Mouse (Mus musculus) left cerebral cortex, adult 18-20 months (tissue): Measurements from ENCODE around the gene Dalrd3. TPM values are rescaled to one million over a fixed set of nuclear protein-coding genes. Genes with fewer than 3 reads are reported as not detected.

Source experiments
- DNase-seq, 2 experiments: peaks; one replicate each; pipeline ENCODE4 v3.0.0; 2021 to 2022; ENCODE audit warnings: low spot score in 2 of 2, mixed read lengths in 1 of 2
- long read RNA-seq, 2 experiments: library from polyadenylated mRNA; stranded (forward); transcript quantifications; one replicate each; pipeline ENCODE4 v2.0.0; 2021
- total RNA-seq, 2 experiments: library from RNA; stranded (reverse); gene quantifications; 2 replicates each; pipeline ENCODE4 v1.2.3; 2021

Dalrd3 gene
- total RNA-seq, result 100 to 1,000 TPM in 1 of 2 experiments, 10 to 100 TPM in 1; 85.1 to 102 TPM
- long read RNA-seq, experiment 1, transcript Dalrd3-201 (12 exons, 1,746 nt), result major isoform, 36 of 105 reads
- long read RNA-seq, experiment 1, partial matches to known transcripts, result 14 of 105 reads
- long read RNA-seq, experiment 1, other reads (novel, unspliced or antisense), result 54 of 105 reads
- long read RNA-seq, experiment 2, transcript Dalrd3-201 (12 exons, 1,746 nt), result major isoform, 24 of 78 reads
- long read RNA-seq, experiment 2, partial matches to known transcripts, result 11 of 78 reads
- long read RNA-seq, experiment 2, other reads (novel, unspliced or antisense), result 43 of 78 reads

GRCm38 (mm10) chr9:108569381-108570206 lies at the start of gene Dalrd3:
Dalrd3 (plus strand) TSS chr9:108569886.
- DNase-seq, result peak; percentile 84 to 92

- no peak for DNase-seq
Measured at GRCm38 (mm10) chr9:108521604-108522003, 48.1 kb upstream of the Dalrd3 start.

- no peak for DNase-seq
Measured at GRCm38 (mm10) chr9:108523341-108523740, 46.3 kb upstream of the Dalrd3 start.

GRCm38 (mm10) chr9:108525400-108525799 lies 44.3 kb upstream of the Dalrd3 start:
- DNase-seq, result no peak

- no peak for DNase-seq
Measured at GRCm38 (mm10) chr9:108530954-108531353, 38.7 kb upstream of the Dalrd3 start.

GRCm38 (mm10) chr9:108531496-108531895 lies 38.2 kb upstream of the Dalrd3 start:
- no peak for DNase-seq

- DNase-seq, result no peak
Measured at GRCm38 (mm10) chr9:108540846-108541245, 28.8 kb upstream of the Dalrd3 start.

GRCm38 (mm10) chr9:108545986-108546385 lies 23.7 kb upstream of the Dalrd3 start:
- DNase-seq, result no peak

- no peak for DNase-seq
Measured at GRCm38 (mm10) chr9:108546875-108547274, 22.8 kb upstream of the Dalrd3 start.

GRCm38 (mm10) chr9:108559169-108559568 lies 10.5 kb upstream of the Dalrd3 start:
- no peak for DNase-seq

GRCm38 (mm10) chr9:108560227-108560841 lies 9.4 kb upstream of the Dalrd3 start, which contains the start of gene Impdh2:
Impdh2 (plus strand) TSS chr9:108560286.
- DNase-seq, result peak; percentile 89 to 92

GRCm38 (mm10) chr9:108563671-108564070 lies 6.0 kb upstream of the Dalrd3 start:
- no peak for DNase-seq

- DNase-seq, result no peak
Measured at GRCm38 (mm10) chr9:108564131-108564530, 5.6 kb upstream of the Dalrd3 start.

GRCm38 (mm10) chr9:108565881-108566814 lies 3.5 kb upstream of the Dalrd3 start:
- no peak for DNase-seq

- peak; percentile 95 to 97 for DNase-seq
Measured at GRCm38 (mm10) chr9:108566815-108567776, 2.6 kb upstream of the Dalrd3 start, which contains the start of gene Ndufaf3. Ndufaf3 (minus strand) TSS chr9:108567434.

- no peak for DNase-seq
Measured at GRCm38 (mm10) chr9:108567931-108568419, 1.7 kb upstream of the Dalrd3 start.

- no peak for DNase-seq
Measured at GRCm38 (mm10) chr9:108568511-108568921, 1.2 kb upstream of the Dalrd3 start.

- peak; percentile 74 to 75 for DNase-seq
Measured at GRCm38 (mm10) chr9:108570207-108570896, 666 bp downstream of the Dalrd3 start.
